Mouse (Mus musculus): ENCODE results near the gene Plin5. TPM values are rescaled to one million over a fixed set of nuclear protein-coding genes. Genes with fewer than 3 reads are reported as not detected.
A peak's percentile ranks its signal among the peaks of the same experiment; 100 is the strongest.
"Not testable (repeated sequence)": the region's sequence is repeated elsewhere in the genome, so short reads cannot be mapped to it uniquely, and the experiment has no call there.

Gene Plin5
- polyA plus RNA-seq, 1 experiment from 2014 or later: 0.47 TPM

GRCm38 (mm10) chr17:56098711-56099572 is 18.5 kb downstream of the Plin5 start:
- Histone ChIP-seq H3K4me1 (no peaks in the 10 kb centered on the region), H3K4me3 (no peak overlapping the region), H3K27ac (replicated peaks) (no peak overlapping the region), H3K36me3 (replicated peaks) (peaks cover 98% of the 10 kb centered on the region), H3K9me3 (no peaks in the 10 kb centered on the region), H3K27me3 (replicated peaks; ENCODE audit: low read depth, poor library complexity, severe bottlenecking) (no peaks in the 10 kb centered on the region)
- no peak for DNase-seq (ENCODE audit: low spot score)
- WGBS: 89% methylated on average over 15 of the region's 15 CpGs

DNA sequence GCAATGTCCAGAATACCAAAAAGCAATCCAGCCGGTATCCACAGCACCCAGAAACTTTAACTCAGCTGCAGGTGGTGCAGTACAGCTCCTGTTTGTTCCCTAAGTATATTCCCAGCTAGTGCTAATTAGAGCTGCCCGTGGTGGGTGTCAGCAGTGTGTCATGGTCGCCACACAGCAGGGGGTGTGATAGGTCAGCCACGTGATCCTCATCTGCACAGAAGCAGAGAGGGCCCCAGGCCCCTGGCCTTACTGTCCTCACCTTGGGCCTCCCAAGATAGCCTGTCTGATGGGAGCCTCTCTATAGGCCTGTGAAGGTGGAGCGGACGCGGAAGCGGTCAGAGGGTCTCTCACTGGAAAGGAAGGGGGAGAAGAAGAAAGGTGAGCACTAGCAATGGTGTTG is 19.2 kb downstream of the Plin5 start:
- 91% methylated on average over 8 of the region's 8 CpGs for whole genome bisulfite sequencing
- H3K9me3 ChIP-seq: no peaks in the 10 kb centered on the region
- no peak overlapping the region for H3K4me3 ChIP-seq
- H3K27ac ChIP-seq (replicated peaks): no peak overlapping the region
- H3K36me3 ChIP-seq (replicated peaks): peaks cover 98% of the 10 kb centered on the region
- no peak for DNase-seq (ENCODE audit: low spot score)
- H3K4me1 ChIP-seq: no peaks in the 10 kb centered on the region
- no peaks in the 10 kb centered on the region for H3K27me3 ChIP-seq (replicated peaks; ENCODE audit: low read depth, poor library complexity, severe bottlenecking)

DNA sequence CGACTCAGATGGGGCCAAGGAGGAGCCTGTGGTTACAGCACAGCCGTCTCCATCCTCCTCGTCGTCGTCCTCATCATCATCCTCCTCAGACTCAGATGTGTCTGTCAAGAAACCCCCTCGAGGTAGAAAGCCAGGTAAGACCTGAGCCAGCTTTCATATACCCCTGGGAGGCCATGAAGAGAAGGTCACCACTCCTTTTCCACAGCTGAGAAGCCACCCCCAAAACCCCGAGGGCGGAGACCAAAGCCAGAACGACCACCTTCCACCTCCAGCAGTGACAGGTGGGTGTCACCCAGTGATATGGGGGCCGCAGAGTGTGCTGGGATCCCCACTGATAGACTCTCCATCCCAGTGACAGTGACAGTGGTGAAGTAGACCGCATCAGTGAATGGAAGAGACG is 20.5 kb downstream of the Plin5 start:
- no peak for DNase-seq (ENCODE audit: low spot score)
- WGBS: 88% methylated on average over 12 of the region's 12 CpGs
- Histone ChIP-seq H3K36me3 (replicated peaks) (peaks cover 93% of the 10 kb centered on the region), H3K4me1 (no peaks in the 10 kb centered on the region), H3K27me3 (replicated peaks; ENCODE audit: low read depth, poor library complexity, severe bottlenecking) (no peaks in the 10 kb centered on the region), H3K9me3 (no peaks in the 10 kb centered on the region), H3K27ac (replicated peaks) (no peak overlapping the region), H3K4me3 (no peak overlapping the region)

- Histone ChIP-seq H3K27me3 (replicated peaks; ENCODE audit: low read depth, poor library complexity, severe bottlenecking) (no peaks in the 10 kb centered on the region), H3K36me3 (replicated peaks) (peaks cover 88% of the 10 kb centered on the region), H3K4me1 (no peaks in the 10 kb centered on the region), H3K27ac (replicated peaks) (no peak overlapping the region), H3K9me3 (no peaks in the 10 kb centered on the region), H3K4me3 (no peak overlapping the region)
- DNase-seq (ENCODE audit: low spot score): no peak
- WGBS: 96% methylated on average over 1 of the region's 1 CpGs
Observed at GRCm38 (mm10) chr17:56092794-56093193, 24.6 kb downstream of the Plin5 start.

GRCm38 (mm10) chr17:56092312-56092711 is 25.1 kb downstream of the Plin5 start:
- no peaks in the 10 kb centered on the region for H3K9me3 ChIP-seq
- 86% methylated on average over 1 of the region's 1 CpGs for WGBS
- H3K36me3 ChIP-seq (replicated peaks): peaks cover 88% of the 10 kb centered on the region
- H3K4me3 ChIP-seq: no peak overlapping the region
- H3K27ac ChIP-seq (replicated peaks): no peak overlapping the region
- no peaks in the 10 kb centered on the region for H3K4me1 ChIP-seq
- no peak for DNase-seq (ENCODE audit: low spot score)
- no peaks in the 10 kb centered on the region for H3K27me3 ChIP-seq (replicated peaks; ENCODE audit: low read depth, poor library complexity, severe bottlenecking)

GRCm38 (mm10) chr17:56080781-56081585 is 36.4 kb downstream of the Plin5 start:
- Histone ChIP-seq H3K36me3 (replicated peaks) (peaks cover 40% of the 10 kb centered on the region), H3K27ac (replicated peaks) (peak overlapping the region; percentile 87), H3K4me3 (peak overlapping the region; percentile 81), H3K9me3 (no peaks in the 10 kb centered on the region), H3K4me1 (peaks cover 32% of the 10 kb centered on the region), H3K27me3 (replicated peaks; ENCODE audit: low read depth, poor library complexity, severe bottlenecking) (no peaks in the 10 kb centered on the region)
- peak; percentile 86 for DNase-seq (ENCODE audit: low spot score)
- WGBS: 10% methylated on average over 8 of the region's 8 CpGs

DNA sequence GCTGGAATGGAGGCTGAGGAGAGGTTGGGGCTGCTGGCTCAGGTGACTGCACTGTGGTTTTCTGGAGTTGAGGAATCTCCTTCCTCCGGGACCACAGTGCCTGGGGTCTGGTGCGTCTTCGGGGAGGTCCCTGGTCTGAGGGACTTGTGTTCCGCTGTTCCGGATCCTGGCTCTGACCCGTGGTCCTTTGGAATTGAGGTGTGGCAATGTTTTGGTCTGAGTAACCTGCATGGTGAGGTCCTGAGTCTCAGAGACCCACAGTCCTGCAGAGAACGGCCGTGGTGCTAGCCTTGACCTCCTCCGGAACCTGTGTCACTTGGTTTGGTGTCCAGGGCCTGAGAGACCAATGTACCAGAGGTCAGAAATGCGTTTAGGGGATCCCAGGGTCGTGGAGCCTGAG is 37.5 kb downstream of the Plin5 start:
- DNase-seq (ENCODE audit: low spot score): no peak
- Histone ChIP-seq H3K4me1 (peaks cover 40% of the 10 kb centered on the region), H3K4me3 (peak overlapping the region; percentile 81), H3K27me3 (replicated peaks; ENCODE audit: low read depth, poor library complexity, severe bottlenecking) (no peaks in the 10 kb centered on the region), H3K9me3 (no peaks in the 10 kb centered on the region), H3K27ac (replicated peaks) (peak overlapping the region; percentile 87), H3K36me3 (replicated peaks) (peaks cover 29% of the 10 kb centered on the region)
- WGBS: 2% methylated on average over 11 of the region's 11 CpGs

GRCm38 (mm10) chr17:56078880-56079795 is 38.3 kb downstream of the Plin5 start, which contains the start of gene Hdgfl2:
Gene Hdgfl2, plus strand, starts transcription at chr17:56079634.
- Histone ChIP-seq H3K4me1 (peaks cover 46% of the 10 kb centered on the region), H3K27me3 (replicated peaks; ENCODE audit: low read depth, poor library complexity, severe bottlenecking) (no peaks in the 10 kb centered on the region), H3K36me3 (replicated peaks) (peaks cover 21% of the 10 kb centered on the region), H3K27ac (replicated peaks) (peak within 1 kb of the TSS; percentile 87), H3K4me3 (peak within 1 kb of the TSS; percentile 81), H3K9me3 (no peaks in the 10 kb centered on the region)
- under 1% methylated on average over 61 of the region's 61 CpGs for WGBS
- DNase-seq (ENCODE audit: low spot score): peak; percentile 100

GRCm38 (mm10) chr17:56078361-56078760 is 39.0 kb downstream of the Plin5 start:
- DNase-seq (ENCODE audit: low spot score); H3K9me3 ChIP-seq; H3K27me3 ChIP-seq (replicated peaks; ENCODE audit: low read depth, poor library complexity, severe bottlenecking): not testable (repeated sequence)
- 65% methylated on average over 9 of the region's 9 CpGs for WGBS
- Histone ChIP-seq H3K36me3 (replicated peaks) (peaks cover 16% of the 10 kb centered on the region), H3K27ac (replicated peaks) (peak overlapping the region; percentile 73), H3K4me1 (peaks cover 54% of the 10 kb centered on the region), H3K4me3 (peak overlapping the region; percentile 81)

- WGBS: 91% methylated on average over 5 of the region's 5 CpGs
- H3K36me3 ChIP-seq (replicated peaks): peaks cover 16% of the 10 kb centered on the region
- H3K4me1 ChIP-seq: peaks cover 60% of the 10 kb centered on the region
Observed at GRCm38 (mm10) chr17:56077523-56077922, 39.9 kb downstream of the Plin5 start.

GRCm38 (mm10) chr17:56074827-56075208 is 42.6 kb downstream of the Plin5 start, which contains the start of gene Ubxn6:
Gene Ubxn6, minus strand, starts transcription at chr17:56075028.
- peak; percentile 97 for DNase-seq (ENCODE audit: low spot score)
- under 1% methylated on average over 35 of the region's 35 CpGs for WGBS

More at GRCm38 (mm10) chr17:56077523-56077922, 39.9 kb downstream of the Plin5 start:
- H3K9me3 ChIP-seq: no peaks in the 10 kb centered on the region
- no peak overlapping the region for H3K27ac ChIP-seq (replicated peaks)
- no peaks in the 10 kb centered on the region for H3K27me3 ChIP-seq (replicated peaks; ENCODE audit: low read depth, poor library complexity, severe bottlenecking)
- DNase-seq (ENCODE audit: low spot score): no peak
- no peak overlapping the region for H3K4me3 ChIP-seq

More at GRCm38 (mm10) chr17:56074827-56075208, 42.6 kb downstream of the Plin5 start, which contains the start of gene Ubxn6:
- Histone ChIP-seq H3K4me3 (peak within 1 kb of the TSS; percentile 78), H3K9me3 (no peaks in the 10 kb centered on the region), H3K27me3 (replicated peaks; ENCODE audit: low read depth, poor library complexity, severe bottlenecking) (no peaks in the 10 kb centered on the region), H3K36me3 (replicated peaks) (peaks cover 37% of the 10 kb centered on the region), H3K27ac (replicated peaks) (peak within 1 kb of the TSS; percentile 91), H3K4me1 (peaks cover 35% of the 10 kb centered on the region)
